Mouse (Mus musculus): ENCODE data around the gene Mgat1.
"Not testable (repeated sequence)": the region's sequence is repeated elsewhere in the genome, so short reads cannot be mapped to it uniquely, and the experiment has no call there.

Gene Mgat1

DNA sequence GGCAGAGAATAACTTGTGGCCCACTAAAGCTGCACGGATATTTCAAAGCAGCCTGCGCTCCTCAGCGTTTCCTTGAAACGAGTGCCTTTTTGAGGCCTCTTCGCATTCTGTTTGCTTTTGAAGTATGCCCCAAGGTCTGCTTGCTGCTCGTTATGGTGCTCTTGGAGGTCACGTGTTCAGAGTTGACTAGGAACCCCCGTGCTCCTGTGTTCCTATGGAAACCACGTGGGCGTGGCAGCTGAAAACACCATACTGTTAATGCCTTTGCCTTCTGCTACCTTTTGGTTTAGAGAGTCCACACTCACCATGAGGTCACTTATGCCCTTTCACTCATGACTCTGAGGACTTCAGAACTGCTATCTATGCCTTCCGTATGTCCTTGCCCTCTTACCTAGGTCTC lies 20.6 kb downstream of the Mgat1 start:
- no peak for DNase-seq

DNA sequence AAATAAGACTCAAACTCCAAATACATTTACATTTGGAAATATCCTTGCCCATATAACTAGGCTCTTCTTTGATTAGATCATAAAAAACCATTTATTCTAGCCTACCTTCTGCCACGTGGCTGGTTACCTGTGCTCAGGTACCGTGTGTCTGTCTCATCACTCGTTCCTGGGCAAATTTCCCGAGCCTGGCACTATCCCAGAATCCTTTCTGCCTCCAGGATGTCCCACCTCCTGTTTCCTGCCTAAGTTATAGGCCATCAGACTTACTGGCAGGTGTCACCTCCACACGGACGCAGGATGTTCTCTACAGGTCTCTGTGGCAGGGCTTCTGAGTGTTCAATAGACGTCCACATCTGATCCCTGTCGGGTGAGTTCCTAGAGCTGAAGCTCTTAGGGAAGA lies 21.1 kb downstream of the Mgat1 start:
- DNase-seq, result no peak

GRCm38 (mm10) chr11:49266671-49267070 lies 22.7 kb downstream of the Mgat1 start:
- no peak for DNase-seq

DNA sequence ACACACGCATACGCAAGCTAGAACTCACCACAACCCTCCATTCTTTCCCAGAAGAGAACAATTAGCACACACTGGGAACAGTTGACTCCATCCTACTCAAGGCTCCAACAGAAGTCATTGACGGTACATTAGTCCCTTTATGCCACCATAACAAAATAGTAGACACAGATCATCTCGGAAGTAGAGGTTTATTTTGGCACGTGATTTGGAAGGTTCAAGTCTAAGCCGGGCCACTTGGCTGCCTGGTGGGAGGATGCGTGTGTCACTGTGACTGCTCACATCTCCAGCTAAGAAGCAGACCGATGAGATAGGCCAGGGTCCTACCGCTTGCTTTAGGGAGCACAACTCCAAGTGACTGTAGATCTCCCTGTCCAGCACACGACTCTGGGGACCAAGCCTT lies 23.3 kb downstream of the Mgat1 start:
- DNase-seq, result no peak

DNA sequence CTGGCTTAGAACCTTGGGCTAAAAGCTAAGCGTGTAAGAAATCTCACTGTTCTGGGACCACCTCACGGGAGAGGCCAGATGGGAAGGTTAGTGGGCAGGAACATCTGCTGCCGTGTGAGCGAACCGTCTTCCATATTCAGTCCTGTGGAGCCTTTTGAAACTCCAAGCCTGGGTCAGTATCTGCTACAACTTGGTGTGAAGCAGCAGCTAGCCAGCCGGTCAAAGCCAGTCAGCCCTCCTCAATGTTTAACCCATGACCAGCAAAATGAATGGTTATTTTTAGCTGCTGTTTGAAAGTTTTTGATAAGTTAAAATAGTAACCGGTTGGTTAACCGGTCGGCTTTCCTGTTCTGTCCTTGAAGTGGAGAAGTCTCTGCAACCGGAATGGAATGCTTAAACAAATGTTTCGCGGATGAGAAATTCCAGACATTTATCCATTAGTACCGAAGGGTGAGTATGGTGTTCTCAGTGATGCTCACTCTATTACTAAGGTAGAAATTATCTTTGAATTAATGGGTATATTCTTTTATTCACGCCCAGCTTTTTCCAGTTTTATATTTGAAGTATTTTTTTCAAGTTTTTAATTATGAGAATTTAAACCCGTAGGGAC lies 24.1 kb downstream of the Mgat1 start:
- DNase-seq, result no peak

- DNase-seq, result no peak
These were observed 25.8 kb downstream of the Mgat1 start for GRCm38 (mm10) chr11:49269761-49270160.

DNA sequence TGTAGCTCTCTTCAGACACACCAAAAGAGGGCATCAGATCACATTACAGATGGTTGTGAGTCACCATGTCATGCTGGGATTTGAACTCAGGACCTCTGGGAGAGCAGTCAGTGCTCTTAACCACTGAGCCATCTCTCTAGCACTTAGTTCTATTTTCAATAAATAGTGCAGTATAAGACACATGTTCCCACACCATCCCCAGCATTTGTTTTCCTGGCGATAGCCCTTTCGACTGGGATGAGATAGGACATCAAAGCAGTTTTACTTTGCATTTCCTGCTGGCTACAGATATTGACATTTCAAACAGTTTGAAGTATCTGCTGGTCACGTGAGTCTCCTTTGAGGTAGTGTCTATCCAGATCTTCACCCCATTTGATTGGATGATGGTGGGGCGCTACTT lies 26.4 kb downstream of the Mgat1 start:
- DNase-seq, result no peak

DNA sequence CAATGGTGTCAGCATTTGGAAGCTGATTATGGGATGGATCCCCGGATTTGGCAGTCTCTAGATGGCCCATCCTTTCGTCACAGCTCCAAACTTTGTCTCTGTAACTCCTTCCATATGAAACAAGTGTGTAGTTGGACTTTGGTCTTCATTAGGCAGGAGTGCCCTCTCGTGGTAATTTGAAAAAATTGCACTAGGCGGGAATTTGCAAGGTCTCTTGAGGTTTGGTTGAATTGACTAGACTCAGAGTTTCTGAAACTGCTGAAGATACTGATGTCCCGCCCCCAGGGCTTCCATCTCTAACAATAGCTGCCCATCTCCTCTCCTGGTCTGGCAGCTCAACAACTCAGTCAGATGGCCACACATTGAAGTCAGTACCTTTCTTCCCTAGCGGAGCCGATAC lies 27.3 kb downstream of the Mgat1 start:
- peak in 1 of 2 experiments; percentile 61 for DNase-seq

GRCm38 (mm10) chr11:49273834-49274519 lies 30.0 kb downstream of the Mgat1 start:
- no peak for DNase-seq

DNA sequence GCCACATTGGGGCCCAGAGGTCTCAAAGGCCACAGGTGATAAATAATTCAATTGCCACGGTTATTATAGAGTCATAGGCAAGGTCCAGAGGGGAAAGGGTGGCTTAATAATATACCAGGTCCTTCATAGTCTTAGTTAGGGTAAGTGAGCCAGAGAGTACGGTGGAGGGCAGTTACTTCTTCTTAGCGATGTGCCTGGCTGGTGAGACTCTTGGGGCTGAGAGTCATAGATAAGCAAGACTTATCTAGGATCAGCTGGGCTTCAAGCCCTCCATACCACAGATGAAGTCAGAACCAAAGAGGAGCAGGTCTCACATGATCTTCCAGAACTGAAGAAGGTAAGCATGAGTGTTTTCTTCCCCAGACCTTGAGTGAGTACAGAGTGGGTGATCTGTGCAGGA lies 34.2 kb downstream of the Mgat1 start, which contains the start of gene Olfr1393:
Gene Olfr1393, plus strand, starts transcription at position 83 of the 400 bp plus-strand sequence.
- no peak for DNase-seq

DNA sequence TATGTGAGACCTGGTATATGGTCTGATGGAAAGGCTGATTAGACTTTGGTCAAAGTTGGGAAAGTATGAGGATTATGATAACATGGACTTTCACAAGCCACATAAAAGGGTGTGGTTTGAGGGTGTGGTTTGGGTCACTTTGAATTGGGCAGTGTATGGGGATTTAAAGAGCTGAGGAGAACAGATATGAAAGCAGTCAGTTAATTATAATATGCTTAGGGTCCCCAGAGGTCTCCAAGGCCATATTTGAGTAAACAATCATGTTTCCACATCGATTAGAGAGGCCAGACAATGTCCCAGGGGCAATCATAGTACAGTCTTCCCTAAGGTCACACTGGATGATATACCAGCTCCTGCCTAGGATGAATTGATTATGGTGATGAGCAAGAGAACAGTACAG lies 41.0 kb downstream of the Mgat1 start, which contains the start of gene Olfr1392:
Gene Olfr1392, plus strand, starts transcription at position 301 of the 400 bp plus-strand sequence.
- not testable (repeated sequence) for DNase-seq

GRCm38 (mm10) chr11:49287251-49287650 lies 43.3 kb downstream of the Mgat1 start:
- DNase-seq, result no peak

DNA sequence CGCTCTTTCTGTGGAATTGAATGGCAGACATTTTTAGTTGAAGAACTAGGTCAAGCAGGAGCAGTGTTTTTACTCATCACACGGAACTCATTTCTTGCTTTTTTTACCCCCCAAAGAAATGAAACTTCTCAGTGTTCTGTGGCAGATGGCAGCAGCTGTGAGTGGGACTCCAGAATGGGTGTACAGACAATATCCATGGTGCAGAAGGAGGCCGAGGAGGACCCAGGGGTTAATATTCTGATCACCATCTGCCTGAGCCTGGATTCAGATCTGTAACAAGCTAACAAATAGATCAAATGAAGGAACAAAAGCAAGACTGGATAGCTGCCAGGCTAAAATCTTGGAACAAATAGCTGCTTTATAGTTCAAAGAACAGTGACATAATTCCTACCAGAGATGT lies 48.8 kb downstream of the Mgat1 start:
- DNase-seq, result no peak

GRCm38 (mm10) chr11:49304441-49304840 lies 60.5 kb downstream of the Mgat1 start, which contains the start of gene Olfr10:
Gene Olfr10 (plus strand): TSS chr11:49304741.
- DNase-seq, result no peak

GRCm38 (mm10) chr11:49308547-49308946 lies 64.6 kb downstream of the Mgat1 start:
- DNase-seq, result not testable (repeated sequence)

Measured in lung, postnatal 4 days (tissue).